Mouse (Mus musculus): ENCODE measurements around the gene Zswim3. TPM values are rescaled to one million over a fixed set of nuclear protein-coding genes. Genes with fewer than 3 reads are reported as not detected.

Zswim3 gene
- 1 to 10 TPM; 8.8 to 9.6 TPM for total RNA-seq (2021)

DNA sequence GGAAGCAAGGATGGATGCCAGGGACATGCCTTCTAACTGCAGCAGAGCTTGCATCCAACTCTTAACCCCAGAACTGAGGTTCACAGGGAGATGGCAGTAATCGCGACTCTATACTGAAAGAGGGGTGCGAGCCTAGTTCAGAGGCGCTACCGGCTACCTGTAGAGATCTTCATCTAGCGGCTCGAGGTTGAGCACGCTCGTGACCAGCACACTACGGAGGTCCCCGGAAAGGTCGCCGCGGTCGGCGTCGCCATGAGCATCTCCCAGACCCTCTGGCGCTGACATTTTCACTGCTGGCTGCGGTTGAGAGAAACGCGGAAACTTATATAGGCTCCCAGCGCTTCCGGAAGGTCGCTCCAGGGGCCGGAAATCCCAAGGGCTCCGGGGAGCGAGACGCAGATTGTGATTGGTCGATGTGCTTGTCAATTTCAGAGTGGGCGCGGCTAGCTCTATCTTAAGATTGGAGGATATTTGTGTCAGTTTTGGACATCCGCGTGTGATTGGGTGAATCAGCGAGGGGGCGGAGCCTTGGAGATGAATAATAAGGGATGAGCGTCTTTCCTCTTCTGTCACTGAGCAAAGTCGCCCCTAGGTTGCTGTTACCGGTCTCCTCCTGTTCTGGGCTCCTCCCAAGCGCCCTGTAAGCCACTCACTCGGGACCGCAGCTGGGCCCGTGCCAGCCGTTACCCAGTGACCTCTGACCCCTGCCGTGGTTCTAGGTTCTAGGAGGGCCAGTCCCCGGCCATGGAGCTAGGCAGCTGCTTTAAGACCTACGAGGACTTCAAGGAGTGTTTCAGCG is at the start of gene Zswim3, which contains the start of gene Acot8:
Zswim3 (plus strand) TSS at position 566 of the 799 bp plus-strand sequence.
Acot8 (minus strand) TSS at position 350 of the 799 bp plus-strand sequence.
- intact Hi-C loops (cut with DNase I): loop anchor here (2.0 kb wide), 1 partner anchor 18 kb away; the partner anchor contains the start of gene Zswim1
- DNase-seq (ENCODE audit: low spot score in 2 of 2): peak; percentile 99

DNA sequence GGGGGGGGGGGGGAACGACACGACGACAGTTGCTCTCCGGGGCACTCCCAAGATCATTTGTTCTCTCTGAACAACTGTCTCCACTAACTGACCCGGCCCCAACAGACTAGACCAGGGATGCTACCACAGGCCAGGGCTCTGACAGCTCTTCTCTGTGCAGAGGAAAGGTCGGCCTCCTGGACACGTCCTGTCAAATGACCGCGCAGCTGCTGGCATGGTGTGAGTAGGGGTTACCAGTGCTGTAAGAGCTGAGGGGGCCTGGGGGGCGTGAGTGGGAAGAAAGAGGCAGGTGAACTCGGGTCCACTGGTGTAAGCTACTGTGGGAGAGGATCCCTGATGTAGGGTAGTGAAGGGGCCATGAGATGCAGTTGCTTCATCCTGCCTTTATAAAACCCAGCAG is 47.1 kb upstream of the Zswim3 start:
- intact Hi-C loops (cut with DNase I): no loop called here
- DNase-seq (ENCODE audit: low spot score in 2 of 2): no peak

DNA sequence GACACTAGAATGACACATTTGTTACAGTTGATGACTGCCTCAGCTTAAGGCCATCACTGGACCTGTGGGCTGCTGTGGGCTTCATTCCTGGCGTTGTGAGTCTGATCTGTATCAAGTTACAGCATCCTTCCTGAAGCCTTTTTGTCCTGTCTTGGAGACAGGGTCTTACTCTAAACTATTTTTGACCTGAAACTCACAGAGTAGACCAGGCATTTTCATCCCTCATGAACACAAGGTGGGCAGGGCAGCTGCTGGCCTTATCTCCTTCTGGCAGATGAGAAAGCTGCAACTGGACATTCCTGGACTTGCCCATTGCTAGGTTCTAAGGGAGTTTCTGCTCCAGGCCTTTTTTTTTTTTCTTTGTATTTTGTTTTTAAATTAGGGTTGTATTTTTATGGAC is 46.2 kb upstream of the Zswim3 start:
- intact Hi-C loops (cut with DNase I): no loop called here
- no peak for DNase-seq (ENCODE audit: low spot score in 2 of 2)

DNA sequence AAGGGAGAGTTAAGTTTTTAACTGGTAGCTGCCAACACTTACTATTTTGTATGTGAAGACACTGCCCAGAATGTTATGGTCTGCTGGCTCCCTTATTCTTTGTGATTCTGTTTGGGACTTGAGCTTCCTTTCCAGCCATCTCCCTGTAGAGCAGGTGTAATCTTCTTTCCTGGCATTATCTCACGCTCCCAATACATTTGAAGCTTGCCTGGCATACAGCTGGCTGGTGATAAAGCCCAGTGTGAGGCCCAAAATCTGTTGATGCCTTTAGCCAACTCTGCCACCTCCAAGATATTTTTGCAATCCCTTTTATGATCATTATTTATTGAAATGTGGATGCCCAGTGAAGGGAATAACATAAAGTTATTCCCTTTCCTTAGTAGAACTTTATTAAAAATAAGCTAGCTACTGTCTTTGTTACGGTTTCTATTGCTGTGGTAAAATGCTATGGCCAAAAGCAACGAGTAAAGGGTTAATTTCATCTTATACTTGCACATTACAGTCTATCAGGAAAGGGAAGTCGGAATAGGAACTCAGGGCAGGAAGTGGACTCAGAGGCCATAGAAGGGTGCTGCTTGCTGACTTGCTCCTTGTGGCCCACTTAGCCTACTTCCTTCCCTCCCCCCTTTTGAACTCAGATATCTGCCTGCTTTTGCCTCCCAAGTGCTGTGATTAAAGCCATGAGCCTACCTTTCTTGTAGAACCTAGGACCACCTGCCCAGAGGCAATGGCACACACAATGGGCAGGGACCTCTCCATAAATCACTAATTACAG is 44.7 kb upstream of the Zswim3 start:
- no peak for DNase-seq (ENCODE audit: low spot score in 2 of 2)
- intact Hi-C loops (cut with DNase I): no loop called here

DNA sequence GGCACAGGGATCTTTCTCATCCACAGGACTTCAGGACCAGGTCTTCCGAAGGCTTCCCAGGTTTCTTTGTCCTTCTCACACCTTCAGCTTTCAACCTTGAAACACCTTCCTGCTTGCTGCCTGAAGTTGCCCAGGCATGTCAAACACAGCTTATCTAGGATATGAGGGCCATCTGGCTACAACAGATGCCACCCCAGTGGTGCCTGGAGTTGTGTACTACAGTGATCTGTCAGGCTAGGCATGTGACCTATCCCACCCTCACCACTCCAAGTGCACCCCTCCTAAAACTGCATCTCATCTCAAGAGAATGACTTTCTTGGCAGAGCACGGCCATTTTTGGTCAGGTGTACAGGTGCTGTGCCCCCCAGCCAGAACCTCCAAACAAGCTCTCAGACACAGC is 43.4 kb upstream of the Zswim3 start:
- intact Hi-C loops (cut with DNase I): no loop called here
- no peak for DNase-seq (ENCODE audit: low spot score in 2 of 2)

DNA sequence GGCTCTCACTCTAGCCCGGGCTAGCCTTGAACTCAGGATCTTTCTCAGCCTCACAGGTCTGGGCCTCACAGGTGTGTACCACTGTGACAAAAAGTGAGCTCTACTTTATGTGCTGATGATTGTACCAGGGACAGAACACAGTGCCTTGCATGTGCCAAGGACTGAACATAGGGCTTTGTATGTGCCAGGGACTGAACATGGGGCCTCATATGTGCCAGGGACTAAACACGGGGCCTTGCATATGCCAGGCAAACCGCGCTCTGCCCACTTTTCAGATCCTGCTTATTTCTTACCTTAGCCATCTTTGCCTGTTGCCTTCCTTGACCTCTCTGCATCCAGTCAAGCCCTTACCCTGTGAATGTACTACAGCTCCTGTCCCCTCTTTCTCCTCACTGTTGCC is 42.9 kb upstream of the Zswim3 start:
- intact Hi-C loops (cut with DNase I): no loop called here
- no peak for DNase-seq (ENCODE audit: low spot score in 2 of 2)

DNA sequence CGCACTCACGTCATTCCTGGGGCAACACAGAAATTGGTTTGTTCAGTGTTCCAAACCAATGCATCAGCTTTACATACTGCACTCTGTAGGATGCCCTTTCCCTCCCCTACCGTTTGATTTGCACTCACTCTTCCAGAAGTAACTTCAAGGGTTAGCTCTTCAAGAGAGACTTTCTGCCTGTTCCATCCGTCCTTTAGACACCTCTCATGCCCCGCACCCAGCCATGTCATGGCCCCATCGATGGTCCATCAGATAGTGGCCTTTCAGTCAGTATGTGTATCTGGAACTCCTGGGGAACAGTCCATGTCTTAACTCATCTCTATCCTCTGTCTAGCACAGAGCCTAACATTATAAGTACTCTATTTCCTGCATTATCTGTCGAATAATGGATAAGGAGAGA is 42.3 kb upstream of the Zswim3 start:
- no peak for DNase-seq (ENCODE audit: low spot score in 2 of 2)
- intact Hi-C loops (cut with DNase I): no loop called here

DNA sequence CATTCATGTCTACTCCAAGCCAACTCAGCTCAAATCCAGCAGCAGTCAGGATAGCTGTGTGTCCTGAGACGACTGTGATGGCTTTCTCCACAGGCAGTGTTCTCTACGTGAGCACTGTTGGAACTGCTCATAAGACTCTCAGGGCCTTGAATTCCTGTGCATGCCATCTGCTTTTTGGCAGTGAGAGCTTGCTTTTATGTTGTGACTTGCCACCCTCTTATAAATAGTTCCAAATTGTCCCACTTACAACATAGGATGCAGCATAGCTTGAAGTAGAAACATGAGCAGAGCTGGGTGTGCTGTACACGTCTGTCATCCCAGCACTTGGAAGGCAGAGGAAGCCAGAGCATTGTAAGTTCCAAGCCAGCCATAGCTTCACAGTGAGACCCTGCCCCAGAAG is 39.1 kb upstream of the Zswim3 start:
- intact Hi-C loops (cut with DNase I): no loop called here
- peak; percentile 29 to 83 for DNase-seq (ENCODE audit: low spot score in 2 of 2)

DNA sequence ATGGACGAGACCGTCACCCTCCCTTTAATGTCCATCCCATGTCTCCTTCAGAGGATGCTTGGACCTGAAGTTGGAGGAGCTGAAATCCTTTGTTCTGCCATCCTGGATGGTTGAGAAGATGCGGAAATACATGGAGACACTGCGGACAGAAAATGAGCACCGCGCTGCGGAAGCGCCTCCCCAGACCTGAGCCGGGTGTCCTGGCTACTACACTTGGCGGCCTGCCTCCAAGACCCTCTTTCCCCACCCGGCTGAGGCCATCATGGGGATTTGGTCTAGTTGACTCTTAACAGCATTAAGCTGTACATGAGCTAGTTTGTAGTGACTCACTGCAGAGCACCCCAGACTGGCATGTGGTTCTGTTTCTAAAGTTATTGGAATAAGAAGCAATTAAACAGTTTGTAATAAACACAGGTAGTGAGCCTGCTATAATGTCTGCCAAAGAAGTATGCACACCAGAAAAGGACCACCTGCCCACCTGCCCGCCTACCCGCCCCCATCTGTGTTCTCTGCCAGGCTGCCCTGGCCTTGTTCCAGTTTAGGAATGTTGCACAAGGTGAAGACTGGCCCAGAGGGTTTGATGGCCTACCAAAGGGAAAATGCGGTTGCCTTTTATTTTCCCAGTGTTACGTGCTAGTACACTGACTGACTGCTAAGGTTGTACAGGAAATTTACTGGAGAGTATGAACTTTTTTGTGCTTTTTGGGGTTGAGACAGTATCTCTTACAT is 36.9 kb upstream of the Zswim3 start:
- intact Hi-C loops (cut with DNase I): no loop called here
- DNase-seq (ENCODE audit: low spot score in 2 of 2): no peak

DNA sequence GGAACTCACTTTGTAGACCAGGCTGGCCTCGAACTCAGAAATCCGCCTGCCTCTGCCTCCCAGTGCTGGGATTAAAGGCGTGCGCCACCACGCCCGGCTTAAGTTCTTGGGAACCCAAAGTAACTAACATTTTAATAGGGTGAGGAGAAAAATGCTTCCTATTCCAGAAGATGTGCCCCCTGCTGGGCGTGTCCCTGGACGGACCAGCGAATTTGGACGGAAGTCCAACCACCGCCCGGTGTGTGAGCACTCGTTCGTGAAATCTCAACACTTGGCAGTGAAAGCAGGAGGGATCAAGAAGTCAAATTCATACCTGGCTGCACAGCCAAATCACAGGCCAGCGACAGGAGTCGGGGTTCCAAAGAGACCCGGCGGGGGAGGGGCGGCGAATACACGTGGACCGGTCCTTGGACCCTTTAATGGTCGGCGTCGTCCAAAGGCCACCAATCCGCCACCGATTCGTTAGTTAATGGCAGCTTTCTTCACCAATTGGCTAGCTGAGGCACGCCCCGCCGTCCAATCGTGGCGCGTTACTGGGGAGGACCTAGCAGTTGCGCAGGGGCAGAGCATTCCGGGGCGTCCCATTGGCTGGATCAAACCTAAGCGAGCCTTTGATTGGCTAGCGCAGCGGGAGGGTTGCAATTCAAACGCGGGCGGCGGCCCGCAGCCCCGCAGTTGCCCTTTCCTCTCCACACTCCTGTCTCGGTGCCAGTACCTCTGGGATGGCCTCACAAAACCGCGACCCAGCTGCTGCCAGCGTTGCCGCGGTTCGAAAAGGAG is 35.5 kb upstream of the Zswim3 start, which contains the start of gene Ube2c:
Ube2c (plus strand) TSS at position 641 of the 780 bp plus-strand sequence.
- intact Hi-C loops (cut with DNase I): no loop called here
- DNase-seq (ENCODE audit: low spot score in 2 of 2): peak; percentile 97 to 99

DNA sequence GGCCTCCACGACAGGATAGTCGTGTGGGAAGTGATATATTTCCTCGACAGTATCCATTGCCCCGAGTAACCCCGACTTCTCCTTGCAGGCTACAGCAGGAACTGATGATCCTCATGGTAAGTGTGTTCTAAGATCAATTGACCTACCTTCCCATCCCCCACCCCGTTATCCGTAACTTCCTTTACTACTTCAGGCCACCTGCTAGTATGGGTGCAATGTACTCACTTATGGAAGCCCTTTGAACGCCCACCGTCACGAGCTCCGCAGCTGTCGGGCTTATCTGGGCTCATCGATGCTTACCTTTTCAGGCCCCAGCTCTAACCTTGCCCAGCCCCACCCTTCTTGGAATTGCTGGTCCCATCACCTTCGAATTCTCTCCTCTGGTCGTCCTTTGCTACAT is 34.6 kb upstream of the Zswim3 start:
- DNase-seq (ENCODE audit: low spot score in 2 of 2): no peak
- intact Hi-C loops (cut with DNase I): no loop called here

DNA sequence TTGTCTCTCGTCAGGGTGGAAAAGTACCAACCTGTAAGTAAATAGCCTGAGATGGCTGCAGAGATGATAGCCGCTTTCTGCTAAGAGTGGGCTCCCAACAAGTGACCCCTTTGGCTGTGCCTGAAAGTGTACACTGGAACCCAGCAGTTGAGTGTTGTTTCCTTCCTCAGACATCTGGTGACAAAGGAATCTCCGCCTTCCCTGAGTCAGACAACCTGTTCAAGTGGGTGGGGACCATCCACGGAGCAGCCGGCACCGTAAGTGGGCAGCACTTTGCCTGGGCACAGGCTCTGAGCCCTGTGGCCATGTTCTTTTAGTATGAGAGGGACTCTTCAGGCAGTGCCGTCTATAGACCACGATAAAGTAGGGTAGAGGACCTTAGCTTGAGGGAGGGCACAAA is 33.8 kb upstream of the Zswim3 start:
- no peak for DNase-seq (ENCODE audit: low spot score in 2 of 2)
- intact Hi-C loops (cut with DNase I): no loop called here

DNA sequence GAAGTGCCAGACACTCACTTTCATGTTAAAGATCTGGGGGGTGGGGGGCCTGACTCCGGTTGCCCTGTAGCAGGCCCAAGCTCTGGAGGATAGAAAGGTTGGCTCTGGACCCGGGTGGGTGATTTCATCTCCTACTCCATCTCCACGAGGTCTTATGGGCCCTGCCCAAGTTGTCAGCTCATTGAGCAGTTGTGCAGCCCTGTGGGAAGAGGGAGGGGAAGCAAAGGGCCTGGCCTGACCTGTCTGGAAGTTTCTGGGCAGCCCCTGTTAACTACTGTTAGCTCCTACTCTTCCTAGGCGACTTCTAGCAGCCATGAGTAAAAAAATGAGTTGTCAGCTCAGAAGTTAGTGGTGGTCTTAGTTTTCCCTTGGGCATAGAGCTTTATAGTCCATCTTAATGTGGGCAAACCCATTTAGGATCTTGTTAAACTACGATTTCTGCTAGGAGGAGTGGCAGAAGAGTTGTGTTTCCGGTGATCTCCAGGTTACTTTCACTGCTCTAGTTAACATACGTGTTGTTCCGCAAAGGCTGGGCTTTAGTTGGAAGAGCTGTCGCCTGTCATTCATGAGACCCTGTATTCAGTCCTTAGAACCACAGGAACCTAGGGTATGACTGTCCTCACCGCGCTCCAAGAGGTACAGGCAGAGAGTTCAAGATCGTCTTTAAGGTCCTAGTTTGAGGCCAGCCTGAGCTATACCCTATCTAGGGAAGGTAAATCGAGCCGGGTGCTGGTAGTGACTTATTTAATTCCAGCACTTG is 31.5 kb upstream of the Zswim3 start:
- intact Hi-C loops (cut with DNase I): no loop called here
- no peak for DNase-seq (ENCODE audit: low spot score in 2 of 2)

DNA sequence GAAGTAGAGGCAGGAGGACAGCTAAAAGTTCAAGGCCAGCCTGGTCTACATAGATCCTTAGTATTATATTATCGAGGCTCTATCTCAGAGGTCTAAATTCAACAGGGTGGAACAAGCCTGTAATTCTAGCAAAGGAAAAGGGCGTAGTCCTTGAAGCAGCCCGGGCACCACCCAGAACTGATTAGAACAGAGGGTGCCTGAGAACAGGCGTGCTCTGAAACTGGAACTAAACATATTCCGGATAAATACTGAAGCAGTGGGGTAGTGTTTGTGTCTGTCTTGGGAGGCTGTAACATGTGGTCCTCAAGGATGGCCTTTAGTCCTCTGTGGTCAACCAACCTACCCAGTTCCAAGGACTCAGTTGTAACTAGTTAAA is 30.9 kb upstream of the Zswim3 start:
- no peak for DNase-seq (ENCODE audit: low spot score in 2 of 2)
- intact Hi-C loops (cut with DNase I): no loop called here

DNA sequence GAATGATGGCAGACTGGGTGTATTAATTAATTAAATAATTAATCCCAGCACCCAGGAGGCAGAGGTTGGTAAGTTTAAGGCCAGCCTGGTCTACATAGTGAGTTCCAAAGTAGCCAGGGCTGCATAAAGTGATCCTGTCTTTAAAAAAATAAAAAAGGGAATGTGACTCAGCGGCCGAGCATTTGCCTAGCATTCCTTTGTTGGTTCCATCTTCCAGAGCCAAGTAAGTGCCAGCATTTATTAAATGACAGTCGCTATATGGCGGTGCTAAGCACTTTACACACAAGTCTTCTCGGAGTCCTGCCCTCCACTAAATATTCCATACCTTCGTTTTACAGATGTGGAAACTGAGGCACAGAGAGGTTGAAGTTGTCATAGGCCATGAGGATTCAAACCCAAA is 28.8 kb upstream of the Zswim3 start:
- DNase-seq (ENCODE audit: low spot score in 2 of 2): no peak
- intact Hi-C loops (cut with DNase I): no loop called here

DNA sequence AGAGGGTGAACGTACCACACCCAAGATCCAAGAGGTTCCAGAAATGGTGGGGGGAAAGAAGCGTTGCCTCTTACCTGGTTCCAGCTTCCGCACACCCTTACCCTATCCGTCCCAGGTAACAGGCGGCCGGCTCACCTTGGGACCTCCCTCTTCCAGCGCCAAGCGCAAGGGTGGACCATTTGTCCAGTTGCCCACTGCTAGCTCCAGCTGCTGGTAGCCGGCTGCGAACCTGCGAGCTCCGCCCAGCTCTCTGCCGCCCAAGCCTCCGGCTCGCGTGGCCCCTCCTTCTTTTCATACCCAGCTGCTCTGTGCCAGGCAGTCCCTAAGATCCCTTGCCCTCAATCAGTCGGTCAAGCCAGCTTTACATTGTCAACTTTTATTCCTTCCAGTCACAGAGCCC is 28.1 kb upstream of the Zswim3 start:
- no peak for DNase-seq (ENCODE audit: low spot score in 2 of 2)
- intact Hi-C loops (cut with DNase I): no loop called here

DNA sequence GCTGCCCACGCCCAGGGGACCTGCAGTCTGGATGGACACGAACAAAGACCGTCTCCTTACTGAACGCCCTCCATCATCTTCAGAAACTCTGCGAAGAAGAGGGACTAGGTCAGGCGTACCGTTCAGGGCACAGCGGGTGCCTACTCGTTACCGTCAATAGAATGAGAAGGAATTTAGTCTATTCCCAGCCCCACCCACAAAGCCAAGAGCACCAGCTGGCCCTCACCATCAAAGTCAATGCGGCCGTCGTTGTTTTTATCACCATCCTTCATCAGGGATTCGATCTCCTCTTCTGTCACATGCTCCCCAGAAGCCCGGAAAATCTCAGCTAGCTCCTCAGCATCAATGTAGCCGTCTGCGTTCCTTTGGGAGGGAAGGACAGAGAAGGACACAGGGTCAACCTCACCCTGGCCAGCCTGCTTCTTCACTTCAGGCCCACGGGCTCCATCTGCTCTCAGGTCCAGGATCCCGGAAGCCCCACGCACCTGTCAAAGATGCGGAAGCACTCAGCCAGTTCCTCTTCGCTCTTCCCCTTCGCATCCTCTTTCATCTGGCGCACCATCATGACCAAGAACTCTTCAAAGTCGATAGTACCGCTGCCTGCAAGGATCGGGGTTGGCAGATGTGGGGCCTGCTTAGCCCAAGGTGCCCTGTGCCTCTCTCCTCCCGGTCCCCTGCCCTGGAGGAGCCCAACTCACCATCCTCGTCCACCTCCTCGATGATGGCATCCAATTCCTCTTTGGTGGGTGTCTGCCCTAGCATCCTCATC is 27.5 kb upstream of the Zswim3 start:
- intact Hi-C loops (cut with DNase I): no loop called here
- no peak for DNase-seq (ENCODE audit: low spot score in 2 of 2)

DNA sequence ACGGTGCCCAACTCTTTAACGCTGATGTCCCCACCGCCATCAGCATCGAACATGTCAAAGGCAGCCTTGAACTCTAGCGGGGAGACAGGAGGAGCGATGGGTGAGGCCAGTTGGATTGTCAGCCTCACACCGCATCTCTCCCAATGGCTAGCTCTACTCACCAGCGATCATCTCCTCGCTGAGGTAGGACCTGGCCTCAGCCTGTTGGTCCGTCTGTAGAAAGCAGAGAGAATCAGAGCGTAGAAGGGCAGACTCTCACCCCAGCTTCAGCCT is 26.9 kb upstream of the Zswim3 start:
- intact Hi-C loops (cut with DNase I): no loop called here
- DNase-seq (ENCODE audit: low spot score in 2 of 2): no peak
